Mouse (Mus musculus): ENCODE results near the gene 5730522E02Rik. TPM values are rescaled to one million over a fixed set of nuclear protein-coding genes. Genes with fewer than 3 reads are reported as not detected.
A peak's percentile ranks its signal among the peaks of the same experiment; 100 is the strongest.
"Not testable (repeated sequence)": the region's sequence is repeated elsewhere in the genome, so short reads cannot be mapped to it uniquely, and the experiment has no call there.

Gene 5730522E02Rik
- total RNA-seq (2014; fragmentation: Nextera tagmentation) (6.5 TPM in 1 of 2 replicates, not detected in the other), total RNA-seq (2017) (not detected in 2 replicates)

GRCm38 (mm10) chr11:26210582-26211180 lies at the start of gene 5730522E02Rik:
TSS of gene 5730522E02Rik (minus strand) at chr11:26210763.
- peak; percentile 16 for ATAC-seq (replicated peaks; ENCODE audit: low FRiP score, low TSS enrichment, poor library complexity, severe bottlenecking)

GRCm38 (mm10) chr11:26236540-26236939 lies 26.0 kb upstream of the 5730522E02Rik start:
- ATAC-seq (replicated peaks; ENCODE audit: low FRiP score, low TSS enrichment, poor library complexity, severe bottlenecking), result no peak

- ATAC-seq (replicated peaks; ENCODE audit: low FRiP score, low TSS enrichment, poor library complexity, severe bottlenecking), result no peak
Measured at GRCm38 (mm10) chr11:26229895-26230294, 19.3 kb upstream of the 5730522E02Rik start.

- not testable (repeated sequence) for ATAC-seq (replicated peaks; ENCODE audit: low FRiP score, low TSS enrichment, poor library complexity, severe bottlenecking)
Measured at GRCm38 (mm10) chr11:26213643-26214042, 3.1 kb upstream of the 5730522E02Rik start.

- peak; percentile 80 for ATAC-seq (replicated peaks; ENCODE audit: low FRiP score, low TSS enrichment, poor library complexity, severe bottlenecking)
Measured at GRCm38 (mm10) chr11:26209811-26210581, 567 bp downstream of the 5730522E02Rik start.

GRCm38 (mm10) chr11:26203466-26203865 lies 7.1 kb downstream of the 5730522E02Rik start:
- no peak for ATAC-seq (replicated peaks; ENCODE audit: low FRiP score, low TSS enrichment, poor library complexity, severe bottlenecking)

- no peak for ATAC-seq (replicated peaks; ENCODE audit: low FRiP score, low TSS enrichment, poor library complexity, severe bottlenecking)
Measured at GRCm38 (mm10) chr11:26202842-26203241, 7.7 kb downstream of the 5730522E02Rik start.

- ATAC-seq (replicated peaks; ENCODE audit: low FRiP score, low TSS enrichment, poor library complexity, severe bottlenecking), result no peak
Measured at GRCm38 (mm10) chr11:26201778-26202097, 8.8 kb downstream of the 5730522E02Rik start.

- peak; percentile 99 for ATAC-seq (replicated peaks; ENCODE audit: low FRiP score, low TSS enrichment, poor library complexity, severe bottlenecking)
Measured at GRCm38 (mm10) chr11:26200970-26201777, 9.4 kb downstream of the 5730522E02Rik start.

GRCm38 (mm10) chr11:26195468-26195867 lies 15.1 kb downstream of the 5730522E02Rik start:
- ATAC-seq (replicated peaks; ENCODE audit: low FRiP score, low TSS enrichment, poor library complexity, severe bottlenecking), result 0 out of 2 replicates have a peak, but pooled peaks have one; percentile 71

- no peak for ATAC-seq (replicated peaks; ENCODE audit: low FRiP score, low TSS enrichment, poor library complexity, severe bottlenecking)
Measured at GRCm38 (mm10) chr11:26187231-26187967, 23.2 kb downstream of the 5730522E02Rik start.

- ATAC-seq (replicated peaks; ENCODE audit: low FRiP score, low TSS enrichment, poor library complexity, severe bottlenecking), result no peak
Measured at GRCm38 (mm10) chr11:26170572-26170971, 40.0 kb downstream of the 5730522E02Rik start.

- no peak for ATAC-seq (replicated peaks; ENCODE audit: low FRiP score, low TSS enrichment, poor library complexity, severe bottlenecking)
Measured at GRCm38 (mm10) chr11:26167609-26167971, 43.0 kb downstream of the 5730522E02Rik start.

GRCm38 (mm10) chr11:26166966-26167608 lies 43.5 kb downstream of the 5730522E02Rik start:
- ATAC-seq (replicated peaks; ENCODE audit: low FRiP score, low TSS enrichment, poor library complexity, severe bottlenecking), result no peak

GRCm38 (mm10) chr11:26164651-26165259 lies 45.8 kb downstream of the 5730522E02Rik start:
- ATAC-seq (replicated peaks; ENCODE audit: low FRiP score, low TSS enrichment, poor library complexity, severe bottlenecking), result no peak

GRCm38 (mm10) chr11:26161354-26161753 lies 49.2 kb downstream of the 5730522E02Rik start:
- peak; percentile 79 for ATAC-seq (replicated peaks; ENCODE audit: low FRiP score, low TSS enrichment, poor library complexity, severe bottlenecking)

GRCm38 (mm10) chr11:26159033-26159432 lies 51.5 kb downstream of the 5730522E02Rik start:
- no peak for ATAC-seq (replicated peaks; ENCODE audit: low FRiP score, low TSS enrichment, poor library complexity, severe bottlenecking)

- no peak for ATAC-seq (replicated peaks; ENCODE audit: low FRiP score, low TSS enrichment, poor library complexity, severe bottlenecking)
Measured at GRCm38 (mm10) chr11:26140024-26140423, 70.5 kb downstream of the 5730522E02Rik start.

GRCm38 (mm10) chr11:26138013-26138412 lies 72.5 kb downstream of the 5730522E02Rik start:
- ATAC-seq (replicated peaks; ENCODE audit: low FRiP score, low TSS enrichment, poor library complexity, severe bottlenecking), result no peak
